Mouse (Mus musculus) lung, adult 18-20 months (tissue): Measurements from ENCODE around the gene Ndufv1.
"Not testable (repeated sequence)": the region's sequence is repeated elsewhere in the genome, so short reads cannot be mapped to it uniquely, and the experiment has no call there.

ENCODE experiments used
- DNase-seq, 2 experiments: peaks; one replicate each; pipeline ENCODE4 v3.0.0; 2022; ENCODE audit warnings: mixed read lengths in 2 of 2

Ndufv1 gene

DNA sequence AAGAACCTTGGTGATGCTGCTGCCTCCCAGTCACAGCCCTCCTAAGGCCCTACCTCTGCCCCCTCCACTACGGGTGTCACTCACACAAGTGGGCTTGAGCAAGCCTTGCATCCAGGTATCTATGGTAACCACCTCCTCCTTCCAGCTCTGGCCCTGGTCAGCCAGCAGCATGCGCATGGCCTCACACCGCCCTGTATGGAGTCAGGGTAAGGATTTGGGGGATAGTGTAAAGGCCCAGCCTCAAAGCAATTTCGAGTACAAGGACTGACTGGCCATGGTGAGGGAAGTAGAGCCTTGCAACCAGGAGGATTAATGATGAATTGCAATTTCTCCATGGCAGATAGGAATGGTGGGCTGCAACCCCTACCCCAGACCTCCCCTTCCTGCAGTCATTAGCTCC is 28.9 kb upstream of the Ndufv1 start:
- DNase-seq, result not testable (repeated sequence)

DNA sequence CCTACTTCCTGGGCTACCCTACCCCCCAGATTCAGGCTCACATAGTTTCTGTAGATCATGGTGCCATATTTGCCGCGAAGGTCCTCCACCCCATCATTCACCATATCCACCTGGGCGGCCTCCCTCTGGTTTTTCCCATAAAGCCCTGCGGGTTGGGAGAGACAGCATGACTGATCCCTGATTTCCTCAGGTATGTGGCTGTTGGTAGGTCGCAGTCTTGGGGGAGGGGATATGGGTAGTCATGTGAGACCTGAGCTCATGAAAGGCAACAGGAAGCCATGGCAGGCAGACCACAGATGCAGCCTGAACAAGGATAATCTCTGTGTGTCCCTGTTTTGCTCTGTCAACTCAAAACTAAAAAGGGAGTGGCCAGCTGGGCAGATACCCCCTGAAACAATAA is 28.3 kb upstream of the Ndufv1 start:
- DNase-seq, result not testable (repeated sequence)

GRCm38 (mm10) chr19:4037788-4038232 is 25.2 kb upstream of the Ndufv1 start, which contains the start of gene Gstp1:
Gene Gstp1, minus strand, starts transcription at chr19:4037985.
- DNase-seq, result peak; percentile 92 to 94

- DNase-seq, result not testable (repeated sequence)
Measured at GRCm38 (mm10) chr19:4037154-4037787, 24.7 kb upstream of the Ndufv1 start.

GRCm38 (mm10) chr19:4036327-4037045 is 23.9 kb upstream of the Ndufv1 start:
- DNase-seq, result no peak

DNA sequence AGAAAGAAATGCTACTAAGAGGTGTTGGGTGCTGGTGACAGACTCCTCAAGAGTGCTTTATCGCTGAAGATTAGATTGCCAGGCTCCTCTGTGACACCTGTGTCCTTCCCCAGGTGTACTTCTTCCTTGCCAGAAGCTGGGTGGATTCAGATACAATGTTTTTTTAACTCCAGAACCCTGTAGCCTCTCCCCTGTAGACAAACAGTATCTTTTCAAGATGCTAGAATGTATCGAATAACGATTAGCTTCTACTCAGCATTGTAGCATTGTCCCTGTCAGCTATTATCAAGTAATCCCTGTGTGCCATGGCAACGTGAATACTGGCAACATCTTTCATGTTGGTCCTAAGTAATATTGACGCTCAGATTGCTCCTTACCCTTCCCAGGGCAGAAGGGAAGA is 21.1 kb upstream of the Ndufv1 start:
- DNase-seq, result no peak

GRCm38 (mm10) chr19:4033298-4033697 is 20.7 kb upstream of the Ndufv1 start:
- no peak for DNase-seq

DNA sequence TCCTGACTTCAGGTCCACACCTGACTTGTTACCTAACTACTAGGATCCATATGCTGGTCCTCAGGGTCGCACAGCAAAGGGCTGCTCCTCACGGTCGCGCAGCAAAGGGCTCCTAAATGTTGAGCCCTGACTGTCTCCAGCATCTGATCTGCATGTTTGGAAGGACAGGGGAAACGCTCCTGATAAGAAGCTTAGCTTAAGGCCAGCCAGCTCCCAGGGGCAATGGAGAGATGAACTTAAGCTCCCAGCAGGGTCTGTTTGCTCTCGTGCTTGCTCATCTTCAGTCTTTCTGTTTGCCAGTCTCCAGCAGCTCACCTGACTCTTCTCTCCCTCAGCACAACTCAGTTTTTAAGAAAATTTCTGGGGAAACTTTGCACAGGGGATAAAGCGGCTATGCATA is 20.1 kb upstream of the Ndufv1 start:
- DNase-seq, result no peak

GRCm38 (mm10) chr19:4027576-4027975 is 15.0 kb upstream of the Ndufv1 start:
- no peak for DNase-seq

DNA sequence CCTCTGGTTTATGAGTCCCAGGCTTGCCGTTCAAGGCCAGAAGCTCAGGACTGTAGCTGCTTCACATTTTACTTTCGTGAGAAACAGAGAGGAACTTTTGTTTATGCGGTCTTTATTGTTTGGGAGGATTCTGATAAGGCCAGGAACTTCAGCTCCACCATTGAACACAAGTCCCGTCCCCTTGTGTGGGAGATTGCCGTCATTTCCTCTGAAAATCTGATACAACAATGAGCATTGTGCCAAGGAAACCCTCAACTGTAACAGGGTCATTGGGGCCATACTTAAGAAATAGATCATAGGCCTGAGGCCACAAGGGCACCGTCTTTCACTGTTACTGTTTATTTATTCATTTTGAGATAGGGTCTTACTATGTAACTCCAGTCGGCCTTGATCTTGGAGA is 10.6 kb upstream of the Ndufv1 start:
- DNase-seq, result no peak

- DNase-seq, result peak; percentile 85 to 91
Measured at GRCm38 (mm10) chr19:4018743-4019583, 6.4 kb upstream of the Ndufv1 start.

GRCm38 (mm10) chr19:4017921-4018587 is 5.4 kb upstream of the Ndufv1 start:
- no peak for DNase-seq

DNA sequence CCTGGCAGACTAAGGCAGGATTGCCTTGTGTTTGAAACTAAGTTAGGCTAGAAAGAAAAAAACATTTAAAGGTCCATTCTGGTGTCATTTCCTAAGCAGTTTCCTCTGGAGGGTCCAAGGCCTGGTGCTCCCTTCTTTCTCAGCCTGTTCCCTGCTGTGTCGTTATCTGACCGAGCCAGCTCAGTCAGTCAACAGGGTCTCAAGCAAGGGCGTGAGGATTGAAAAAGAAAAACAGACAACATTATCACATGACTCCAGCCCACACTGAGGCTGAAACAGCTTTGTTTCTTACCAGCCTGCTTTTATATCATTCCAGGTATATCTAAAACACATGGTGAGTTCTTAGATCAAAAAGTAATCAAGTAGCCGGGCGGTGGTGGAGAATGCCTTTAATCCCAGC is 3.0 kb upstream of the Ndufv1 start:
- no peak for DNase-seq

DNA sequence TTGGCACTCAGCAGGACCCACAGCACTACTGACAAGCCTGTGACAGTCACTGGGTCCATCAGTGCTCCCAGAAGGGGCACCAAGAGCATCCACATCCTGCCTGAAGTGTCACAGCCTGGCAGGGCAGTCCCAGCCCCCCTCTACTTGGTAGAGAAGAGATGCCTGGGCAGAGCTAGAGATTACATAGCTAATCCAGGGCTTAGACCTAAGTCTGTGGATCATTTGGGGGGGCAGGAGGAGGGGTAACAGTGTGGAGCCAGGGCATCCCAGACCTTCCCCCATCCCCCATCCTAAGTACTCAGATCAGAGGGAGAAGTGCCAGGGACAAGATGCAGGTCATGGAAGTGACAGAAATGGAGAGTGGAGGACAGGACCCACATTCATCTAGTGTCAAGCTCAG is 2.2 kb upstream of the Ndufv1 start:
- DNase-seq, result no peak

GRCm38 (mm10) chr19:4013066-4013465 is 460 bp upstream of the Ndufv1 start:
- DNase-seq, result no peak

GRCm38 (mm10) chr19:4011086-4011485 is 1.5 kb downstream of the Ndufv1 start:
- DNase-seq, result no peak

GRCm38 (mm10) chr19:4005971-4006370 is 6.6 kb downstream of the Ndufv1 start:
- no peak for DNase-seq

GRCm38 (mm10) chr19:4005091-4005490 is 7.5 kb downstream of the Ndufv1 start:
- DNase-seq, result no peak

DNA sequence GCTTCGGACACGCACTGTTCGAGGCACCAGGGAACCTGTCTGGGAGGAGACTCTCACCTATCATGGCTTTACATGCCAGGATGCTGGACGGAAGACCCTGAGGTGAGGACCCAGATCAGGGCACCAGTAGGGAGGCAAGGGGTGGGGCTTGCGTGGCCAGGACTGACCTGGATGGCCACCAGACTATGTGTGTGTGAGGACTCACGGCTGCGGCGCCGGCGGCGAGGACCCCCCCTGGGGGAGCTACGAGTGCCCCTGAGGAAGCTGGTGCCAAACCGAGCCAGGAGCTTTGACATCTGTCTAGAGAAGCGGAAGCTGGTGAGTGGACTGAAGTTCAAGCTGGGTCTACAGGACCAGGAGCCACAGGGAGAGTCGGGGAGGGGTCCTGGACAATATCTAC is 8.3 kb downstream of the Ndufv1 start:
- DNase-seq, result no peak

DNA sequence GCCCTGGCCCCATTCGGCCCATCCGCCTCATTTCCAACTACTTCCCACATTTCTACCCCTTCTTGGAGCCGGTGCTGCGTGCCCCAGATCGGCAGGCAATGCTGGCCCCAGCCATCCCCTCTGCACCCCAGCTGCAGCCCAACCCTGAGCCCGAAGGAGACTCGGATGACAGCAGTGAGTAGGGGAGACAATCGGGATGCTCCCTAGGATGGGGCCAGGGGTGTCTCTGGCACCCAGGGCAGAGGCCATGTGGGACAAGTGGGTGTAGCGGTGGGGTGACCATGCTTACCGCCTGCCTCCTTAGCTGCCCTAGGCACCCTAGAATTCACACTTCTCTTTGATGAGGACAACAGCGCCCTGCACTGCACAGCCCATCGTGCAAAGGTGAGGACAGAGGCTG is 9.0 kb downstream of the Ndufv1 start:
- no peak for DNase-seq

GRCm38 (mm10) chr19:4003112-4003511 is 9.5 kb downstream of the Ndufv1 start, which contains the start of gene Doc2g:
Gene Doc2g, plus strand, starts transcription at chr19:4003313.
- DNase-seq, result no peak

DNA sequence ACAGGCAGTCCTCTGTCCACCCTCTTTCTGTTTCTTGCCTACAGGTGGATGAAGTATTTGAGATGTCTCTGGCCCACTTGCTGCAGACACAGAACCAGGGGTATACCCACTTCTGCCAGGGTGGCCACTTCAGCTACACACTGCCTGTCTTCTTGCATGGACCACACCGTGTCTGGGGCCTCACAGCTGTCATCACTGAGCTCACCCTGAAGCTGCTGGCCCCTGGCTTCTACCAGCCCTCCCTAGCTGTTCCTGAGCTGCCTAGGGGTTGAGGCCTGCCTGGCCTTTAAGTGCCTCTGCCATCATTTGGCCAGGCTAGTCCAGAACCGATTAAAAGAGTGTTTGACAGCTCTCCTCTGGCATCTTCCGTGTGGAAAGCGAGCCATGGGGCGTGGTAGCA is 10.9 kb downstream of the Ndufv1 start:
- DNase-seq, result no peak

- DNase-seq, result no peak
Measured at GRCm38 (mm10) chr19:4000949-4001525, 11.6 kb downstream of the Ndufv1 start.
